Mouse (Mus musculus): Measurements from ENCODE around the gene Epor. TPM values are rescaled to one million over a fixed set of nuclear protein-coding genes. Genes with fewer than 3 reads are reported as not detected.

The Epor gene
- total RNA-seq (2015) (0.45 and 0.84 TPM in 2 replicates), total RNA-seq (2017) (0.28 and 1.2 TPM in 2 replicates)

GRCm38 (mm10) chr9:21963417-21963816 lies at the start of gene Epor:
Gene Epor (minus strand): TSS chr9:21963506.
- ATAC-seq (ENCODE audit: poor library complexity, severe bottlenecking) = 0 out of 2 replicates have a peak, but pooled peaks have one; percentile 31

GRCm38 (mm10) chr9:22012731-22013130 lies 49.4 kb upstream of the Epor start:
- ATAC-seq (ENCODE audit: poor library complexity, severe bottlenecking) = no peak

- no peak for ATAC-seq (ENCODE audit: poor library complexity, severe bottlenecking)
Observed at GRCm38 (mm10) chr9:22011055-22011454, 47.7 kb upstream of the Epor start.

GRCm38 (mm10) chr9:22004546-22004945 lies 41.2 kb upstream of the Epor start:
- ATAC-seq (ENCODE audit: poor library complexity, severe bottlenecking) = no peak

- peak; percentile 30 for ATAC-seq (ENCODE audit: poor library complexity, severe bottlenecking)
Observed at GRCm38 (mm10) chr9:22003163-22003554, 39.9 kb upstream of the Epor start.

GRCm38 (mm10) chr9:22002194-22003162 lies 39.2 kb upstream of the Epor start, which contains the start of the genes Ccdc151 and Prkcsh:
Gene Ccdc151 (minus strand): TSS chr9:22002634.
Gene Prkcsh (plus strand): TSS chr9:22002806.
- ATAC-seq (ENCODE audit: poor library complexity, severe bottlenecking) = peak; percentile 97

- ATAC-seq (ENCODE audit: poor library complexity, severe bottlenecking) = no peak
Observed at GRCm38 (mm10) chr9:22001633-22002032, 38.3 kb upstream of the Epor start.

GRCm38 (mm10) chr9:22000296-22000695 lies 37.0 kb upstream of the Epor start:
- ATAC-seq (ENCODE audit: poor library complexity, severe bottlenecking) = no peak

GRCm38 (mm10) chr9:21996178-21996867 lies 33.0 kb upstream of the Epor start:
- no peak for ATAC-seq (ENCODE audit: poor library complexity, severe bottlenecking)

- no peak for ATAC-seq (ENCODE audit: poor library complexity, severe bottlenecking)
Observed at GRCm38 (mm10) chr9:21992227-21992626, 28.9 kb upstream of the Epor start.

GRCm38 (mm10) chr9:21989230-21990110 lies 26.2 kb upstream of the Epor start, which contains the start of gene Rgl3:
Gene Rgl3 (minus strand): TSS chr9:21989446.
- ATAC-seq (ENCODE audit: poor library complexity, severe bottlenecking) = no peak

- ATAC-seq (ENCODE audit: poor library complexity, severe bottlenecking) = no peak
Observed at GRCm38 (mm10) chr9:21988421-21989101, 25.3 kb upstream of the Epor start.

GRCm38 (mm10) chr9:21987592-21988342 lies 24.5 kb upstream of the Epor start:
- no peak for ATAC-seq (ENCODE audit: poor library complexity, severe bottlenecking)

- ATAC-seq (ENCODE audit: poor library complexity, severe bottlenecking) = no peak
Observed at GRCm38 (mm10) chr9:21983911-21984310, 20.6 kb upstream of the Epor start.

- ATAC-seq (ENCODE audit: poor library complexity, severe bottlenecking) = no peak
Observed at GRCm38 (mm10) chr9:21978398-21979128, 15.3 kb upstream of the Epor start.

- ATAC-seq (ENCODE audit: poor library complexity, severe bottlenecking) = peak; percentile 62; the same call in 1 of the 2 replicates
Observed at GRCm38 (mm10) chr9:21977972-21978371, 14.7 kb upstream of the Epor start.

- no peak for ATAC-seq (ENCODE audit: poor library complexity, severe bottlenecking)
Observed at GRCm38 (mm10) chr9:21977331-21977730, 14.0 kb upstream of the Epor start.

GRCm38 (mm10) chr9:21976626-21977175 lies 13.4 kb upstream of the Epor start:
- no peak for ATAC-seq (ENCODE audit: poor library complexity, severe bottlenecking)
